Mouse (Mus musculus) liver, embryonic 15.5 days (tissue): ENCODE measurements around the gene Htt. TPM values are rescaled to one million over a fixed set of nuclear protein-coding genes. Genes with fewer than 3 reads are reported as not detected.

Source experiments
- ATAC-seq: fragments of 200-750 bp; cut with Nextera tagmentation; 2 replicates; pipeline ENCODE4 v1.8.0; 2017; ENCODE audit warnings: moderate number of reproducible peaks, mild to moderate bottlenecking, moderate library complexity; ENCODE audit not compliant: insufficient read depth
- H3K27ac ChIP-seq: fragments of 300-500 bp; sonication (generic); replicated peaks from 2 replicates; pipeline ENCODE4 v1.5.1; 2015; ENCODE audit warnings: mild to moderate bottlenecking, inconsistent platforms
- H3K27me3 ChIP-seq: fragments of 300-500 bp; sonication (generic); 2 replicates; pipeline ENCODE4 v1.6.1; 2015; ENCODE audit warnings: mild to moderate bottlenecking, inconsistent platforms
- H3K36me3 ChIP-seq: fragments of 300-500 bp; sonication (generic); replicated peaks from 2 replicates; pipeline ENCODE4 v1.6.1; 2015; ENCODE audit warnings: moderate library complexity, mild to moderate bottlenecking, inconsistent platforms
- H3K4me1 ChIP-seq: fragments of 300-500 bp; sonication (generic); replicated peaks from 2 replicates; pipeline ENCODE4 v1.6.1; 2015; ENCODE audit warnings: inconsistent platforms
- H3K4me2 ChIP-seq: fragments of 300-500 bp; sonication (generic); 2 replicates; pipeline ENCODE4 v1.6.1; 2015; ENCODE audit warnings: moderate library complexity, mild to moderate bottlenecking, inconsistent platforms
- H3K4me3 ChIP-seq: fragments of 300-500 bp; sonication (generic); replicated peaks from 2 replicates; pipeline ENCODE4 v1.5.1; 2015; ENCODE audit warnings: mild to moderate bottlenecking, inconsistent platforms
- H3K9ac ChIP-seq: fragments of 300-500 bp; sonication (generic); 2 replicates; pipeline ENCODE4 v1.6.1; 2015; ENCODE audit warnings: moderate library complexity, mild to moderate bottlenecking, inconsistent platforms
- H3K9me3 ChIP-seq: fragments of 300-500 bp; sonication (generic); replicated peaks from 2 replicates; pipeline ENCODE4 v1.6.1; 2016; ENCODE audit warnings: inconsistent platforms
- WGBS: fragments of 180-500 bp; shearing (Covaris S2); methylation state at CpG from one replicate; pipeline ENCODE4 v1.1.7; 2015; ENCODE audit warnings: mixed read lengths; ENCODE audit not compliant: insufficient replicate concordance; 5-methylcytosine and 5-hydroxymethylcytosine counted together
- polyA plus RNA-seq: library from polyadenylated mRNA; unstranded; fragments of >200 nt; fragmentation: Nextera tagmentation; extraction: Ambion mirVana; gene quantifications from 2 replicates; pipeline ENCODE4 v1.2.1, GENCODE M21; 2015

Gene Htt
- polyA plus RNA-seq, 1 experiment from 2014 or later, result 4.8 TPM

GRCm38 (mm10) chr5:34909634-34910503 lies 148.3 kb downstream of the Htt start:
- WGBS, result 41% methylated on average over 1 of the region's 1 CpGs
- ATAC-seq, result peak; percentile 85
- Histone ChIP-seq H3K4me2 (peak overlapping the region; percentile 50), H3K4me3 (no peak overlapping the region), H3K36me3 (peaks cover 54% of the 10 kb centered on the region), H3K27ac (peak overlapping the region; percentile 90), H3K9me3 (no peaks in the 10 kb centered on the region), H3K27me3 (no peaks in the 10 kb centered on the region), H3K4me1 (peaks cover 43% of the 10 kb centered on the region), H3K9ac (peak overlapping the region; percentile 10)

GRCm38 (mm10) chr5:34910504-34910815 lies 148.9 kb downstream of the Htt start:
- Histone ChIP-seq H3K27me3 (no peaks in the 10 kb centered on the region), H3K4me3 (no peak overlapping the region), H3K36me3 (peaks cover 49% of the 10 kb centered on the region), H3K9me3 (no peaks in the 10 kb centered on the region), H3K4me2 (peak overlapping the region; percentile 50), H3K4me1 (peaks cover 48% of the 10 kb centered on the region), H3K27ac (peak overlapping the region; percentile 90), H3K9ac (peak overlapping the region; percentile 10; the same call in 1 of the 2 replicates)
- peak; percentile 69 for ATAC-seq
- 68% methylated on average over 4 of the region's 4 CpGs for WGBS

- Histone ChIP-seq H3K27me3 (no peaks in the 10 kb centered on the region), H3K4me1 (peaks cover 69% of the 10 kb centered on the region), H3K9me3 (no peaks in the 10 kb centered on the region), H3K27ac (peak overlapping the region; percentile 51; the same call in 1 of the 2 replicates), H3K36me3 (0 out of 2 replicates have a peak, but pooled peaks cover 6% of the 10 kb centered on the region), H3K4me2 (no peak overlapping the region), H3K4me3 (no peak overlapping the region), H3K9ac (no peak overlapping the region)
- WGBS, result 3% methylated on average over 1 of the region's 1 CpGs
- ATAC-seq, result peak; percentile 51
These were observed 154.3 kb downstream of the Htt start for GRCm38 (mm10) chr5:34915801-34916200.

GRCm38 (mm10) chr5:34917234-34917655 lies 155.7 kb downstream of the Htt start:
- 0 out of 2 replicates have a peak, but pooled peaks cover 3% of the 10 kb centered on the region for H3K36me3 ChIP-seq
- H3K4me1 ChIP-seq, result peaks cover 56% of the 10 kb centered on the region
- no peak overlapping the region for H3K4me3 ChIP-seq
- peak overlapping the region; percentile 51 for H3K27ac ChIP-seq
- H3K9me3 ChIP-seq, result no peaks in the 10 kb centered on the region
- no peaks in the 10 kb centered on the region for H3K27me3 ChIP-seq
- ATAC-seq, result no peak
- H3K9ac ChIP-seq, result no peak overlapping the region
- WGBS, result 84% methylated on average over 10 of the region's 10 CpGs
- H3K4me2 ChIP-seq, result no peak overlapping the region

GRCm38 (mm10) chr5:34918785-34919184 lies 157.2 kb downstream of the Htt start:
- peak overlapping the region; percentile 76 for H3K27ac ChIP-seq
- H3K4me3 ChIP-seq, result no peak overlapping the region
- no peaks in the 10 kb centered on the region for H3K27me3 ChIP-seq
- H3K9me3 ChIP-seq, result no peaks in the 10 kb centered on the region
- H3K36me3 ChIP-seq, result peaks cover 7% of the 10 kb centered on the region; the same call in 1 of the 2 replicates
- ATAC-seq, result peak; percentile 70
- H3K4me2 ChIP-seq, result peak overlapping the region; percentile 9; the same call in 1 of the 2 replicates
- WGBS, result 16% methylated on average over 3 of the region's 3 CpGs
- H3K9ac ChIP-seq, result 0 out of 2 replicates have a peak overlapping the region, but pooled peaks have one; percentile 4
- H3K4me1 ChIP-seq, result peaks cover 62% of the 10 kb centered on the region

GRCm38 (mm10) chr5:34922531-34922930 lies 161.0 kb downstream of the Htt start:
- H3K9ac ChIP-seq, result no peak overlapping the region
- no peaks in the 10 kb centered on the region for H3K9me3 ChIP-seq
- no peaks in the 10 kb centered on the region for H3K27me3 ChIP-seq
- H3K4me3 ChIP-seq, result no peak overlapping the region
- ATAC-seq, result no peak
- 60% methylated on average over 6 of the region's 6 CpGs for WGBS
- H3K4me1 ChIP-seq, result peaks cover 54% of the 10 kb centered on the region
- no peak overlapping the region for H3K4me2 ChIP-seq
- H3K27ac ChIP-seq, result peak overlapping the region; percentile 89
- peaks cover 7% of the 10 kb centered on the region; the same call in 1 of the 2 replicates for H3K36me3 ChIP-seq

GRCm38 (mm10) chr5:34923920-34924319 lies 162.4 kb downstream of the Htt start:
- Histone ChIP-seq H3K27me3 (no peaks in the 10 kb centered on the region), H3K27ac (peak overlapping the region; percentile 89), H3K4me3 (no peak overlapping the region), H3K36me3 (peaks cover 7% of the 10 kb centered on the region; the same call in 1 of the 2 replicates), H3K9ac (no peak overlapping the region), H3K9me3 (no peaks in the 10 kb centered on the region), H3K4me1 (peaks cover 46% of the 10 kb centered on the region), H3K4me2 (peak overlapping the region; percentile 39; the same call in 1 of the 2 replicates)
- WGBS, result 32% methylated on average over 4 of the region's 4 CpGs
- ATAC-seq, result peak; percentile 89

GRCm38 (mm10) chr5:34924519-34924918 lies 163.0 kb downstream of the Htt start:
- Histone ChIP-seq H3K27ac (peak overlapping the region; percentile 89), H3K36me3 (peaks cover 7% of the 10 kb centered on the region; the same call in 1 of the 2 replicates), H3K27me3 (no peaks in the 10 kb centered on the region), H3K4me3 (no peak overlapping the region), H3K4me1 (peaks cover 46% of the 10 kb centered on the region), H3K9ac (peak overlapping the region; percentile 9; the same call in 1 of the 2 replicates), H3K4me2 (peak overlapping the region; percentile 39; the same call in 1 of the 2 replicates), H3K9me3 (no peaks in the 10 kb centered on the region)
- peak; percentile 83 for ATAC-seq
- WGBS, result 60% methylated on average over 7 of the region's 7 CpGs

- 82% methylated on average over 4 of the region's 4 CpGs for WGBS
- Histone ChIP-seq H3K27ac (no peak overlapping the region; the same call in 1 of the 2 replicates), H3K9me3 (no peaks in the 10 kb centered on the region), H3K4me1 (peaks cover 70% of the 10 kb centered on the region), H3K9ac (no peak overlapping the region), H3K4me2 (no peak overlapping the region), H3K4me3 (no peak overlapping the region), H3K36me3 (peaks cover 7% of the 10 kb centered on the region; the same call in 1 of the 2 replicates), H3K27me3 (no peaks in the 10 kb centered on the region)
- ATAC-seq, result no peak
These were observed 166.1 kb downstream of the Htt start for GRCm38 (mm10) chr5:34927648-34928047.

- Histone ChIP-seq H3K4me3 (no peak overlapping the region), H3K27me3 (no peaks in the 10 kb centered on the region), H3K36me3 (no peaks in the 10 kb centered on the region), H3K4me1 (peaks cover 43% of the 10 kb centered on the region), H3K9ac (peak overlapping the region; percentile 19; the same call in 1 of the 2 replicates), H3K4me2 (peak overlapping the region; percentile 47), H3K27ac (peak overlapping the region; percentile 83), H3K9me3 (no peaks in the 10 kb centered on the region)
- 24% methylated on average over 9 of the region's 9 CpGs for WGBS
- peak; percentile 90 for ATAC-seq
These were observed 168.8 kb downstream of the Htt start for GRCm38 (mm10) chr5:34930151-34930975.
